Mouse (Mus musculus) heart, adult 2 months (tissue): ENCODE data around the gene Scn9a. TPM values are rescaled to one million over a fixed set of nuclear protein-coding genes. Genes with fewer than 3 reads are reported as not detected.

ENCODE experiments used
- DNase-seq, 2 experiments: peaks; one replicate each; pipeline ENCODE4 v3.0.0; 2021
- H3K27ac ChIP-seq: fragments of 200-600 bp; 2 replicates; pipeline ENCODE4 v1.8.1; 2022
- H3K27me3 ChIP-seq: fragments of 200-500 bp; 2 replicates; pipeline ENCODE4 v1.6.1; 2012; ENCODE audit warnings: mild to moderate bottlenecking, low read length, inconsistent platforms, mixed read lengths; ENCODE audit not compliant: control insufficient read depth, insufficient read depth
- H3K36me3 ChIP-seq: fragments of 200-500 bp; 2 replicates; pipeline ENCODE4 v1.6.1; 2012; ENCODE audit warnings: low read length, inconsistent platforms; ENCODE audit not compliant: control insufficient read depth, insufficient read depth
- H3K4me1 ChIP-seq: fragments of 200-500 bp; 2 replicates; pipeline ENCODE4 v1.6.1; 2011; ENCODE audit warnings: low read length; ENCODE audit not compliant: control insufficient read depth, insufficient read depth
- H3K4me3 ChIP-seq: fragments of 200-600 bp; 2 replicates; pipeline ENCODE4 v1.8.1; 2022
- H3K79me2 ChIP-seq: fragments of 200-500 bp; replicated peaks from 2 replicates; pipeline ENCODE4 v1.6.1; 2012; ENCODE audit warnings: mild to moderate bottlenecking, inconsistent platforms, low read length, moderate library complexity, mixed read lengths; ENCODE audit not compliant: control insufficient read depth, insufficient read depth
- H3K9ac ChIP-seq: fragments of 200-500 bp; 2 replicates; pipeline ENCODE4 v1.6.1; 2012; ENCODE audit warnings: low read depth, mild to moderate bottlenecking, control low read depth, inconsistent platforms, low read length, mixed read lengths
- CTCF ChIP-seq: fragments of 200-600 bp; IDR thresholded peaks from 2 replicates; pipeline ENCODE4 v1.8.1; 2022; ENCODE audit warnings: antibody characterized with exemption, mild to moderate bottlenecking, moderate library complexity
- EP300 ChIP-seq: fragments of 200-500 bp; IDR thresholded peaks from 2 replicates; pipeline ENCODE4 v1.6.1; 2011; ENCODE audit warnings: low read depth, low read length, control low read depth; ENCODE audit not compliant: insufficient read depth
- POLR2A ChIP-seq: fragments of 200-500 bp; IDR thresholded peaks from 2 replicates; pipeline ENCODE4 v1.6.1; 2011; ENCODE audit warnings: mild to moderate bottlenecking, low read depth, low read length, control low read depth; ENCODE audit not compliant: insufficient read depth
- WGBS: fragments of 180-500 bp; shearing (Covaris S2); methylation state at CpG from one replicate; pipeline ENCODE4 v1.1.7; 2018; 5-methylcytosine and 5-hydroxymethylcytosine counted together
- intact Hi-C: fragments of 180-260 bp; cut with DNase I; formaldehyde crosslinking; loops from one replicate; pipeline ENCODE4 v1.15.1; 2025
- polyA plus RNA-seq: library from polyadenylated mRNA; depleted of rRNA; stranded (reverse); fragments of >200 nt; gene quantifications from 2 replicates; pipeline ENCODE4 v1.2.3, GENCODE M21; 2012; rRNA removed
- total RNA-seq, 2 experiments: library from RNA; stranded (reverse); gene quantifications; 2 replicates each; pipeline ENCODE4 v1.2.3; 2021

Scn9a gene
- total and polyA plus RNA-seq, 3 experiments, result 0.03 to 0.05 TPM; not detected in 1

DNA sequence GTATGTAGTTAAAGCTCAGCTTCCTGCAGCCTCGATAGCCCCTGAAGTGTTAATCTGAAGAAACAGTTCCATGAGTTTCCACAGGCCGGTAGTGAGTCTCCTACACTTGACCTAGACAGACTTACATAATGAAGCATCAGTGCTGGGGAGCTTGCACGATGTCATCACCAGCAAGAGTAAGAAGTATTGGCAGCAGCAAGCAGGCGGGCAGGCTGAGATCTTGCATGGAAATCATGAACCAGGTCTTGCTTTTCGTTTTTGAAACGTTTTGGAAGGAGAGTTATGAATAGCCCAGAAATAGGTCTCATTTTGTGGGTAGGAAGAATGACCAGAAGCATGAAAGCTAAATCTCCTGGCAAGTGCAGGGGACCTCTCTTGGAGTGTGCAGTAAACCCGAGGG, 194.1 kb downstream of the Scn9a start, which contains the start of gene Scn1a:
Gene Scn1a (minus strand): TSS at position 130 of the 400 bp plus-strand sequence.
- TF ChIP-seq POLR2A (no peak), CTCF (no peak), EP300 (no peak)
- DNase-seq, result no peak
- H3K27me3 ChIP-seq, result 0 out of 2 replicates have a peak, but pooled peaks cover 1% of the 10 kb centered on the region
- H3K79me2 ChIP-seq, result no peaks in the 10 kb centered on the region
- no peak within 1 kb of the TSS for H3K4me3 ChIP-seq
- WGBS, result 11% methylated on average over 7 of the region's 7 CpGs
- H3K27ac ChIP-seq, result no peak within 1 kb of the TSS
- intact Hi-C loops, result no loop called here
- H3K4me1 ChIP-seq, result no peaks in the 10 kb centered on the region
- H3K36me3 ChIP-seq, result no peaks in the 10 kb centered on the region
- H3K9ac ChIP-seq, result no peak within 1 kb of the TSS

DNA sequence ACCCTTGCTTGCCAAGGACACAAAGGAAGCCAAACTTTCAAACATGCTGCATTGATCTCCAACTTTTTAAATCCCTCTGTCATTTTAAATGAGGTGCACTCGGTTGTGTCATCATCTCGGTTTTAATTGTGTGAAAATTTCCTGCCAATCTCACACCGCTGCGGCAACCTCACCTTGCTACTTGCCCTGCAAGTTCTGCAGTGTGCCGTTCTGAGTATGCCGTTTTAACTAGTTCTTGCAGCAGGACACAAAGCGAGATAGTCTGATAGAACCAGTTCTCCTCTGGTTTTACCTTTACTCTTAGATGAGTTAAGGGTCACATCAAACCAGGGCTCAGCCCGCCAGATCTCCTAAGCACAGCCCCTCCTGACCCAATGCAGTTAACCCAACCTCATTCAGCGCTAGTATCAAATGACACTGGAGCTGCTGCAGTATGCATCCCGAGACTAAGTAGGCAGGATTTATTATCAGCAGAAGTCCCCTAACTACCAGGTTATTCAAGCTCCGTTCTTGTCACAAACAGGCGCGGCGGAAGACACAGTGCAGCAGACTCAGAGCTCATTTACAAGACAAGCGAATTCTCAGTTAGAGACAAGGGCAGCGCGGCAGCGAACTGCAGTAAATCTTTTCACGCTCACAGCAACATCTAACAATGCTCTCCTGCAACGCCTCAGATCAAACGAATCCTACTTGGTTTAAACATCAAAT, 194.8 kb downstream of the Scn9a start:
- Histone ChIP-seq H3K4me1 (no peaks in the 10 kb centered on the region), H3K4me3 (no peak overlapping the region), H3K79me2 (no peaks in the 10 kb centered on the region), H3K9ac (no peak overlapping the region), H3K36me3 (no peaks in the 10 kb centered on the region), H3K27me3 (0 out of 2 replicates have a peak, but pooled peaks cover 1% of the 10 kb centered on the region), H3K27ac (no peak overlapping the region)
- 13% methylated on average over 21 of the region's 21 CpGs for WGBS
- no peak for DNase-seq
- TF ChIP-seq EP300 (no peak), POLR2A (no peak), CTCF (no peak)
- intact Hi-C loops, result no loop called here

DNA sequence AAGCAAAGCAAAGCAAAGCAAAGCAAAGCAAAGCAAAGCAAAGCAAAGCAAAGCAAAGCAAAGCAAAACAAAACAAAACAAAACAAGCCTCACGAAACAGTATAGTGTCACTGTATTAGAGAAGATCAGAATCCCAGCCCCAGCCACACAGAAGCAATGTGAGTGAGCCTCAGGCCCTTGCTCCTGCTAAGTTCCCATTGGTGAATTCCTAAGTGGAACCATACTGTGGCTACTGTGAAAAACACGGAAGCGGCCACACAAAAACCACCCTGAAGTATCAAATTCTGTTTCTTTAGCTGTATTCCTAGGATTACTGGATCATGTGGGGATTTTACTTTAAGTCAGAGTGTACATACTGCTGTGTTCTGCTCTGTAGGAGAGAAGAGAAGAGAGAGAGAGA, 198.5 kb downstream of the Scn9a start:
- no peak for DNase-seq
- Histone ChIP-seq H3K27ac (no peak overlapping the region), H3K79me2 (no peaks in the 10 kb centered on the region), H3K4me1 (no peaks in the 10 kb centered on the region), H3K36me3 (no peaks in the 10 kb centered on the region), H3K9ac (no peak overlapping the region), H3K27me3 (0 out of 2 replicates have a peak, but pooled peaks cover 1% of the 10 kb centered on the region), H3K4me3 (no peak overlapping the region)
- intact Hi-C loops, result no loop called here
- no peak for TF ChIP-seq CTCF
- TF ChIP-seq POLR2A, result no peak
- no peak for TF ChIP-seq EP300
- 59% methylated on average over 3 of the region's 3 CpGs for WGBS

Other genes starting within 250 kb of the Scn9a start
- under 1 TPM in 1 of 2 experiments, not detected in 1; 0.05 TPM for gene Scn1a, start 194.1 kb downstream of the Scn9a start, total RNA-seq
- 0.04 and 0.12 TPM in 2 replicates for gene Scn1a, start 194.1 kb downstream of the Scn9a start, polyA plus RNA-seq
- 10 to 100 TPM in 1 of 2 experiments, 1 to 10 TPM in 1; 9.9 to 11.6 TPM for gene Scn7a, start 150.0 kb upstream of the Scn9a start, total RNA-seq
- gene Scn7a, start 150.0 kb upstream of the Scn9a start, polyA plus RNA-seq, result 4.3 and 8.3 TPM in 2 replicates